Mouse (Mus musculus): ENCODE data around the gene Dnm3. TPM values are rescaled to one million over a fixed set of nuclear protein-coding genes. Genes with fewer than 3 reads are reported as not detected.
A peak's percentile ranks its signal among the peaks of the same experiment; 100 is the strongest.

Gene Dnm3
- total and polyA plus RNA-seq, 3 experiments: not detected

DNA sequence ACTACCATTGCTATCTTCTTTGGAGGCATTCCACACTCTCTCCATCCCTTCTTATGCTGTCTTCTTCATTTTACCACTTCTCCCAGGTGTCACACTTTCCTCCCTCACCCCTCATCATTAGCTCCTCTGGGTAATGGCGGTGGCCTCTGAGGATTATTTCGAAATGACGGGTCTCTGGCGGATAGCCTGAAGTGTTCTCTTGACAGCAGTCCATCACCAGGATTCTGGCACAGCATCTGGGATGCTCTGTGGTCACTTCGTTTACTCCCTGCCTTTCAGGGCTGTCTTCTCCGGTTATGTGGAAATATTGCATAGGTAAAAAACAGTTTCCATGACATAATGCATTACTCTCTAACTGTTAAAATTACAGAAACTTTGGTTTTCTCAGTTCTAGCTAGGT is 55.0 kb downstream of the Dnm3 start:
- H3K9ac ChIP-seq (ENCODE audit: control insufficient read depth, low read depth, low read length, poor library complexity, severe bottlenecking): no peak overlapping the region
- H3K79me2 ChIP-seq (ENCODE audit: control insufficient read depth, insufficient read depth, low read length, poor library complexity): no peaks in the 10 kb centered on the region
- no peaks in the 10 kb centered on the region for H3K9me3 ChIP-seq (replicated peaks; ENCODE audit: insufficient read depth, low read length)
- no peaks in the 10 kb centered on the region for H3K36me3 ChIP-seq (ENCODE audit: control insufficient read depth in 1 of 2, insufficient read depth in 2 of 2, low read length in 2 of 2)
- H3K4me3 ChIP-seq (ENCODE audit: control insufficient read depth in 1 of 2, insufficient read depth in 1 of 2, low read depth in 2 of 2, low read length in 2 of 2): no peak overlapping the region
- H3K4me1 ChIP-seq (ENCODE audit: control insufficient read depth in 1 of 2, insufficient read depth in 2 of 2, low read length in 2 of 2): no peaks in the 10 kb centered on the region
- TF ChIP-seq POLR2AphosphoS5 (IDR thresholded peaks at IDR 0.05; ENCODE audit: borderline replicate concordance, low read depth, low read length): no peak
- TF ChIP-seq EP300 (IDR thresholded peaks at IDR 0.05; ENCODE audit: low read depth in 1 of 2, low read length in 2 of 2): no peak
- no peak for TF ChIP-seq MAFK (IDR thresholded peaks at IDR 0.05; ENCODE audit: borderline replicate concordance, low read depth, low read length)
- TF ChIP-seq SIN3A (IDR thresholded peaks at IDR 0.05; ENCODE audit: low read length): no peak
- TF ChIP-seq SMC3 (IDR thresholded peaks at IDR 0.05; ENCODE audit: low read depth, low read length): no peak
- TF ChIP-seq CHD1 (IDR thresholded peaks at IDR 0.05; ENCODE audit: low read depth, low read length): no peak
- TF ChIP-seq TBP (IDR thresholded peaks at IDR 0.05; ENCODE audit: low read depth, low read length): no peak
- TF ChIP-seq MYC (IDR thresholded peaks at IDR 0.05; ENCODE audit: low read depth, low read length): no peak
- no peak for TF ChIP-seq TCF12 (IDR thresholded peaks at IDR 0.05; ENCODE audit: low read depth, low read length)
- TF ChIP-seq GABPA (IDR thresholded peaks at IDR 0.05; ENCODE audit: low read depth, low read length): no peak
- no peak for TF ChIP-seq NRF1 (IDR thresholded peaks at IDR 0.05; ENCODE audit: insufficient read depth, low read depth, low read length, poor library complexity, severe bottlenecking)
- no peak for TF ChIP-seq USF2 (IDR thresholded peaks at IDR 0.05; ENCODE audit: borderline replicate concordance in 1 of 2, insufficient read depth in 1 of 2, low read depth in 1 of 2, low read length in 2 of 2)
- no peak for TF ChIP-seq ETS1 (IDR thresholded peaks at IDR 0.05; ENCODE audit: low read depth, low read length)
- TF ChIP-seq HCFC1 (IDR thresholded peaks at IDR 0.05; ENCODE audit: low read depth, low read length): no peak
- TF ChIP-seq BHLHE40 (IDR thresholded peaks at IDR 0.05; ENCODE audit: borderline replicate concordance, low read depth, low read length): no peak
- TF ChIP-seq UBTF (IDR thresholded peaks at IDR 0.05; ENCODE audit: borderline replicate concordance, insufficient read depth, low read depth, low read length): no peak
- no peak for TF ChIP-seq ZKSCAN1 (IDR thresholded peaks at IDR 0.05; ENCODE audit: low read depth, low read length)
- no peak for TF ChIP-seq MAZ (IDR thresholded peaks at IDR 0.05; ENCODE audit: low read depth, low read length)
- TF ChIP-seq ZC3H11A (IDR thresholded peaks at IDR 0.05; ENCODE audit: low read depth, low read length): no peak
- no peak for TF ChIP-seq ZMIZ1 (IDR thresholded peaks at IDR 0.05; ENCODE audit: low read depth, low read length)
- H3K27ac ChIP-seq (ENCODE audit: control insufficient read depth, low read depth, low read length): no peak overlapping the region
- no peak for DNase-seq (ENCODE audit: low read depth, low spot score)
- no peaks in the 10 kb centered on the region; a peak in 2 of 4 replicates for H3K27me3 ChIP-seq (ENCODE audit: control insufficient read depth in 1 of 2, insufficient read depth in 2 of 2, low read length in 2 of 2)

- no peaks in the 10 kb centered on the region for H3K79me2 ChIP-seq (ENCODE audit: control insufficient read depth, insufficient read depth, low read length, poor library complexity)
- H3K4me1 ChIP-seq (ENCODE audit: control insufficient read depth in 1 of 2, insufficient read depth in 2 of 2, low read length in 2 of 2): no peaks in the 10 kb centered on the region
- DNase-seq (ENCODE audit: low read depth, low spot score): peak; percentile 22
- peaks cover 0 to 3% of the 10 kb centered on the region in 2 experiments; a peak in 1 of 4 replicates for H3K27me3 ChIP-seq (ENCODE audit: control insufficient read depth in 1 of 2, insufficient read depth in 2 of 2, low read length in 2 of 2)
- no peaks in the 10 kb centered on the region for H3K9me3 ChIP-seq (replicated peaks; ENCODE audit: insufficient read depth, low read length)
- no peak overlapping the region for H3K9ac ChIP-seq (ENCODE audit: control insufficient read depth, low read depth, low read length, poor library complexity, severe bottlenecking)
- no peak overlapping the region for H3K4me3 ChIP-seq (ENCODE audit: control insufficient read depth in 1 of 2, insufficient read depth in 1 of 2, low read depth in 2 of 2, low read length in 2 of 2)
- H3K27ac ChIP-seq (ENCODE audit: control insufficient read depth, low read depth, low read length): no peak overlapping the region
- TF ChIP-seq MYC (IDR thresholded peaks at IDR 0.05; ENCODE audit: low read depth, low read length) (no peak), SIN3A (IDR thresholded peaks at IDR 0.05; ENCODE audit: low read length) (no peak), CHD1 (IDR thresholded peaks at IDR 0.05; ENCODE audit: low read depth, low read length) (no peak), ZNF384 (IDR thresholded peaks at IDR 0.05; ENCODE audit: low read depth, low read length) (no peak), KAT2A (conservative IDR thresholded peaks at IDR 0.05; ENCODE audit: low read depth, low read length) (no peak), E2F4 (IDR thresholded peaks at IDR 0.05; ENCODE audit: borderline replicate concordance, low read depth, low read length) (no peak), ZC3H11A (IDR thresholded peaks at IDR 0.05; ENCODE audit: low read depth, low read length) (no peak), MAX (IDR thresholded peaks at IDR 0.05; ENCODE audit: low read length) (no peak), MXI1 (IDR thresholded peaks at IDR 0.05; ENCODE audit: low read depth, low read length) (no peak), HCFC1 (IDR thresholded peaks at IDR 0.05; ENCODE audit: low read depth, low read length) (no peak), GATA1 (IDR thresholded peaks at IDR 0.05; ENCODE audit: low read depth, low read length) (no peak), ZKSCAN1 (IDR thresholded peaks at IDR 0.05; ENCODE audit: low read depth, low read length) (no peak), JUND (IDR thresholded peaks at IDR 0.05; ENCODE audit: low read depth, low read length) (no peak), RCOR1 (IDR thresholded peaks at IDR 0.05; ENCODE audit: low read depth, low read length) (no peak), EP300 (IDR thresholded peaks at IDR 0.05; ENCODE audit: low read depth in 1 of 2, low read length in 2 of 2) (no peak), RAD21 (IDR thresholded peaks at IDR 0.05; ENCODE audit: low read depth, low read length) (no peak), USF1 (IDR thresholded peaks at IDR 0.05; ENCODE audit: low read depth, low read length) (no peak)
- H3K36me3 ChIP-seq (ENCODE audit: control insufficient read depth in 1 of 2, insufficient read depth in 2 of 2, low read length in 2 of 2): no peaks in the 10 kb centered on the region
These were observed 64.0 kb downstream of the Dnm3 start for GRCm38 (mm10) chr1:162413791-162414190.
